Mouse (Mus musculus) limb, embryonic 12.5 days (tissue): Measurements from ENCODE around the gene Klhl15. TPM values are rescaled to one million over a fixed set of nuclear protein-coding genes. Genes with fewer than 3 reads are reported as not detected.

Experiments used
- ATAC-seq: fragments of 200-750 bp; cut with Nextera tagmentation; 2 replicates; pipeline ENCODE4 v1.8.0; 2017; ENCODE audit warnings: low read depth, moderate TSS enrichment; ENCODE audit not compliant: insufficient number of reproducible peaks, insufficient read depth, low FRiP score, low TSS enrichment
- H3K27ac ChIP-seq: fragments of 300-500 bp; sonication (generic); 2 replicates; pipeline ENCODE4 v1.5.1; 2016; ENCODE audit warnings: mild to moderate bottlenecking, moderate library complexity
- H3K27me3 ChIP-seq: fragments of 300-500 bp; sonication (generic); 2 replicates; pipeline ENCODE4 v1.6.1; 2016; ENCODE audit warnings: mild to moderate bottlenecking, moderate library complexity
- H3K36me3 ChIP-seq: fragments of 300-500 bp; sonication (generic); 2 replicates; pipeline ENCODE4 v1.6.1; 2016; ENCODE audit warnings: mild to moderate bottlenecking, moderate library complexity
- H3K4me1 ChIP-seq: fragments of 300-500 bp; sonication (generic); replicated peaks from 2 replicates; pipeline ENCODE4 v1.6.1; 2016
- H3K4me2 ChIP-seq: fragments of 300-500 bp; sonication (generic); 2 replicates; pipeline ENCODE4 v1.6.1; 2016; ENCODE audit warnings: mild to moderate bottlenecking, moderate library complexity
- H3K4me3 ChIP-seq: fragments of 300-500 bp; sonication (generic); replicated peaks from 2 replicates; pipeline ENCODE4 v1.5.1; 2016; ENCODE audit warnings: mild to moderate bottlenecking
- H3K9ac ChIP-seq: fragments of 300-500 bp; sonication (generic); replicated peaks from 2 replicates; pipeline ENCODE4 v1.6.1; 2016; ENCODE audit warnings: mild to moderate bottlenecking, moderate library complexity
- H3K9me3 ChIP-seq: fragments of 300-500 bp; sonication (generic); 2 replicates; pipeline ENCODE4 v1.6.1; 2016; ENCODE audit warnings: mild to moderate bottlenecking, moderate library complexity
- WGBS: fragments of 180-500 bp; shearing (Covaris S2); methylation state at CpG from one replicate; pipeline ENCODE4 v1.1.7; 2016; 5-methylcytosine and 5-hydroxymethylcytosine counted together
- microRNA-seq: library from miRNA; unstranded; fragments of <30 nt; microRNA quantifications from one replicate; pipeline ENCODE4, GENCODE M21; 2017
- polyA plus RNA-seq: library from polyadenylated mRNA; unstranded; fragments of >200 nt; fragmentation: Nextera tagmentation; extraction: Ambion mirVana; gene quantifications from 2 replicates; pipeline ENCODE4 v1.2.1, GENCODE M21; 2016

Klhl15 gene
- polyA plus RNA-seq, 1 experiment from 2014 or later, result 10.4 TPM

DNA sequence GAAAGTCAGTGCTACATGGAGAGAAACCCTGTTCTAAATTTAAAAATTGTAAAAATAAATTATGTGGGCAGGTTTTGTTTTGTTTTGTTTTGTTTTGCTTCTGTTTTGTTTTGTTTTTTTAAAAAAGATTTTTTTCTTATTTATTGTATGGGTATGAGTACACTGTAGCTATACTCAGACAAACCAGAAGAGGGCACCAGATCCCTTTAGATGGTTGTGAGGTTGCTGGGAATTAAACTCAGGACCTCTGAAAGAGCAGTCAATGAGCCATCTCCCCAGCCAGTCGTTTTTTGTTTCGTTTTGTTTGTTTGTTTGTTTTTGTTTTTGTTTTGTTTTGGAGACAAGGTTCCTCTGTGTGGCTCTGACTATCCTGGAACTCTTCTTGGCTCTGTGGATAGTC lies 54.5 kb downstream of the Klhl15 start:
- no peak overlapping the region for H3K9ac ChIP-seq
- no peaks in the 10 kb centered on the region for H3K9me3 ChIP-seq
- ATAC-seq, result no peak
- 26% methylated on average over 2 of the region's 2 CpGs for WGBS
- no peak overlapping the region for H3K4me2 ChIP-seq
- no peaks in the 10 kb centered on the region for H3K4me1 ChIP-seq
- no peak overlapping the region for H3K4me3 ChIP-seq
- no peaks in the 10 kb centered on the region for H3K36me3 ChIP-seq
- H3K27me3 ChIP-seq, result peaks cover 50% of the 10 kb centered on the region
- no peak overlapping the region for H3K27ac ChIP-seq

DNA sequence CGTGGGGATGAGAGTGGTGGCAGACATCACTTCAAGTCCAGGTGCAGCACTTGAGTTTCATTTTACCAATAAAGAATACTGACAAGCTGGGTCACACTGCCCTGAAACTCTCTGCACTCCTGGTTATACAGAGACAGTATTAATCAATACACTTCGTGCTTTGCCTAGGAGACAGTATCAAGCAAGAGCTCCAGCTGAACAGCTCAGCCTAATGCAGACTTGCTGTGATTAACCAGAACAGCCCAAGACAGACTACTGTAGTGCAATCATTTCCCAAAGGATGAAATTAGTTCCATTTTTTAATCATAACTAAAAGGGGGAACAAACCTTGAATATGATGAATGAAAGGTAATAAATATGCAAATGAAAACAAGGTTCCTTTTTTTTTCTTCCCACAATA lies 68.5 kb downstream of the Klhl15 start:
- no peak for ATAC-seq
- H3K27ac ChIP-seq, result no peak overlapping the region
- no peak overlapping the region for H3K4me3 ChIP-seq
- no peak overlapping the region for H3K4me2 ChIP-seq
- peaks cover 57% of the 10 kb centered on the region for H3K27me3 ChIP-seq
- WGBS, result 63% methylated on average over 2 of the region's 2 CpGs
- H3K9ac ChIP-seq, result no peak overlapping the region
- no peaks in the 10 kb centered on the region for H3K4me1 ChIP-seq
- H3K9me3 ChIP-seq, result no peaks in the 10 kb centered on the region
- H3K36me3 ChIP-seq, result no peaks in the 10 kb centered on the region

DNA sequence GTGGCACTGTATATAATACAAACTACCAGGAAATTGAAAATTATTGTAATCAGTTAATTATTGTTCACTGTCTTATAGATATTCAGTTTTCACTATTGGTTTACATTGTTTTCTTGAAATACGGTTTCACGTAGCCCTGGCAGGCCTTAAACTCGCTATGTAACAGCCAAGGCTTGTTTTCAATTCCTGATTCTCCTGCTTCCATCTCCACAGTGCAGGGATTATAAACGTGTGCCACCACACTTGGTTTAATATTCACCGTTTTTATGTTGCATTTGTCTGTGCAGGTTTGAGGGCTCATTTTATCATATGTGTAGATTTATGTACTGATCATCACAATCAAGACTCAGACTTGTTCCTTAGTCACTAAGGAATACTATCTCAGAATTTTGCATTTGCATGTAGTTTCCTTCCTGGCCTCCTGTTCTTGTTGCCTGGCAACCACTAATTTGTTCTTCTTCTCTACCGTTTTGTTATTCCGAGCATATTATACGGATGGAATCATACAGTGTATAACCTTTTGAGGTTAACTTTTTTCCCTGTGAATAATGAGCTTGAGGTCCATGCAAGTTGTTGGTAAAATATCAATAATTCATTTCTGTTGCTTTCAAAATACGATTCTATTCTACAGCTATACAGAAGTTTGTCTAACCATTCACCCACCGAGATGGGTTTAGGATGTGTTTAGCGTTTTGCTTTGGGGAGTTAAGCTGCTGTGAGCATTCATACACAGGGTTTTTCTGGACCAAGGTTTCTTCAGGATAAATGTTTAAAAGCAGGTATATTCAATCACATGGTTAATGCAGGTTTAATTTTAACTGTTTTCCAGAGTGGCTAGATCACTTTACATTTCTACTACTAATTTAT lies 86.9 kb downstream of the Klhl15 start:
- WGBS, result 86% methylated on average over 11 of the region's 11 CpGs
- no peaks in the 10 kb centered on the region for H3K9me3 ChIP-seq
- no peak overlapping the region for H3K9ac ChIP-seq
- H3K27ac ChIP-seq, result no peak overlapping the region
- H3K4me3 ChIP-seq, result no peak overlapping the region
- H3K36me3 ChIP-seq, result no peaks in the 10 kb centered on the region
- H3K4me1 ChIP-seq, result no peaks in the 10 kb centered on the region
- H3K27me3 ChIP-seq, result peaks cover 45% of the 10 kb centered on the region
- H3K4me2 ChIP-seq, result no peak overlapping the region
- ATAC-seq, result no peak

Small RNA genes lying within 50 kb of the gene (microRNA-seq; reads per million reads assigned to microRNA genes)
- not detected for gene Mir7673

Other genes with a start within 250 kb of the Klhl15 start
- 33.0 and 34.0 TPM in 2 replicates for gene Zfx, start 110.9 kb upstream of the Klhl15 start, polyA plus RNA-seq
- gene Eif2s3x, start 21.7 kb upstream of the Klhl15 start, polyA plus RNA-seq, result 87.7 and 87.8 TPM in 2 replicates
- gene Fam90a1b, start 132.2 kb downstream of the Klhl15 start, polyA plus RNA-seq, result 0.29 TPM in 1 of 2 replicates, not detected in the other
- 94.1 and 101 TPM in 2 replicates for gene Apoo, start 132.5 kb downstream of the Klhl15 start, polyA plus RNA-seq